Mouse (Mus musculus): Measurements from ENCODE around the gene Pex14.

The Pex14 gene

GRCm38 (mm10) chr4:148951821-148952291 lies 147.8 kb downstream of the Pex14 start:
- DNase-seq (ENCODE audit: low spot score): no peak

- DNase-seq (ENCODE audit: low spot score): no peak
These were observed 148.6 kb downstream of the Pex14 start for GRCm38 (mm10) chr4:148950932-148951650.

- DNase-seq (ENCODE audit: low spot score): no peak
These were observed 149.2 kb downstream of the Pex14 start for GRCm38 (mm10) chr4:148950487-148950886.

- DNase-seq (ENCODE audit: low spot score): no peak
These were observed 151.8 kb downstream of the Pex14 start for GRCm38 (mm10) chr4:148947833-148948388.

- DNase-seq (ENCODE audit: low spot score): no peak
These were observed 153.6 kb downstream of the Pex14 start for GRCm38 (mm10) chr4:148946071-148946470.

- DNase-seq (ENCODE audit: low spot score): peak; percentile 12
These were observed 154.2 kb downstream of the Pex14 start for GRCm38 (mm10) chr4:148945476-148945881.

GRCm38 (mm10) chr4:148943099-148943498 lies 156.6 kb downstream of the Pex14 start:
- no peak for DNase-seq (ENCODE audit: low spot score)

GRCm38 (mm10) chr4:148941321-148941720 lies 158.4 kb downstream of the Pex14 start:
- DNase-seq (ENCODE audit: low spot score): no peak

- DNase-seq (ENCODE audit: low spot score): no peak
These were observed 158.9 kb downstream of the Pex14 start for GRCm38 (mm10) chr4:148940674-148941211.

- DNase-seq (ENCODE audit: low spot score): no peak
These were observed 161.1 kb downstream of the Pex14 start for GRCm38 (mm10) chr4:148938546-148938945.

GRCm38 (mm10) chr4:148936727-148937126 lies 162.9 kb downstream of the Pex14 start:
- no peak for DNase-seq (ENCODE audit: low spot score)

- DNase-seq (ENCODE audit: low spot score): no peak
These were observed 163.6 kb downstream of the Pex14 start for GRCm38 (mm10) chr4:148936111-148936510.

- DNase-seq (ENCODE audit: low spot score): no peak
These were observed 164.5 kb downstream of the Pex14 start for GRCm38 (mm10) chr4:148935211-148935610.

GRCm38 (mm10) chr4:148933109-148933508 lies 166.6 kb downstream of the Pex14 start:
- no peak for DNase-seq (ENCODE audit: low spot score)

- DNase-seq (ENCODE audit: low spot score): no peak
These were observed 168.9 kb downstream of the Pex14 start for GRCm38 (mm10) chr4:148930721-148931229.

- DNase-seq (ENCODE audit: low spot score): no peak
These were observed 170.8 kb downstream of the Pex14 start for GRCm38 (mm10) chr4:148928876-148929275.

- DNase-seq (ENCODE audit: low spot score): no peak
These were observed 171.4 kb downstream of the Pex14 start for GRCm38 (mm10) chr4:148928316-148928715.

- DNase-seq (ENCODE audit: low spot score): no peak
These were observed 173.2 kb downstream of the Pex14 start for GRCm38 (mm10) chr4:148926459-148926858.

- no peak for DNase-seq (ENCODE audit: low spot score)
These were observed 173.9 kb downstream of the Pex14 start for GRCm38 (mm10) chr4:148925589-148926359.

- DNase-seq (ENCODE audit: low spot score): no peak
These were observed 175.7 kb downstream of the Pex14 start for GRCm38 (mm10) chr4:148923976-148924375.

GRCm38 (mm10) chr4:148923414-148923813 lies 176.3 kb downstream of the Pex14 start:
- no peak for DNase-seq (ENCODE audit: low spot score)

- no peak for DNase-seq (ENCODE audit: low spot score)
These were observed 177.4 kb downstream of the Pex14 start for GRCm38 (mm10) chr4:148922221-148922700.
